Mouse (Mus musculus) left cerebral cortex, adult 2 months (tissue): ENCODE measurements at regions not wholly inside any gene's neighbourhood (a gene's known extent, or its start where the extent isn't known, plus 50 kb on each side); places are given as distances from the start of the nearest gene placed in this dataset.

Experiments
- DNase-seq, 2 experiments: peaks; one replicate each; pipeline ENCODE4 v3.0.0; 2021 to 2022; ENCODE audit warnings: low spot score in 2 of 2, mixed read lengths in 1 of 2; ENCODE audit errors: extremely low spot score in 1 of 2
- H3K27ac ChIP-seq: fragments of 200-600 bp; 2 replicates; pipeline ENCODE4 v1.8.1; 2022
- H3K4me3 ChIP-seq: fragments of 200-600 bp; 2 replicates; pipeline ENCODE4 v1.8.1; 2022
- CTCF ChIP-seq: fragments of 200-600 bp; IDR thresholded peaks from 2 replicates; pipeline ENCODE4 v1.8.1; 2022; ENCODE audit warnings: antibody characterized with exemption, mild to moderate bottlenecking, moderate library complexity
- intact Hi-C: fragments of 180-260 bp; cut with DNase I; formaldehyde crosslinking; loops from one replicate; pipeline ENCODE4 v1.15.1; 2025

DNA sequence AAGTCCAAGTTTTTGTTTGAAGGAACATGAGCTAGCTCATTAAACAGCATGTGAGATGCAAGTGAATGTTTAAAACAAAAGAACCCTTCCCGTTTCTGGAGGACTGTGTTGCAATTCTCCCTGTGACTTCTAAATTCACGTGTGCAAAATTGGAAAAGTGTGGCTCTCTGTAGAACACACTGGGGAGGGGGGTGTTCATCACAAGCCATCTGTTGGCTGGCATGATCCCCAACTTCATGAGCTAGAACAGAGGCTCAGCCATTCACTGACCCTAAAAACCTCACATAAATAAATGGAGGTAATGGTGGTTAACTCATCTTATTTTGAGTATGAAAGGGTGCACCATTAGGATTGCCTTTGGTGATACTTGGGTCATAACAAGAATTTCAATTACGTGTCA is 69.3 kb upstream of the Phyhipl start:
- DNase-seq, result no peak
- intact Hi-C loops, result no loop called here

DNA sequence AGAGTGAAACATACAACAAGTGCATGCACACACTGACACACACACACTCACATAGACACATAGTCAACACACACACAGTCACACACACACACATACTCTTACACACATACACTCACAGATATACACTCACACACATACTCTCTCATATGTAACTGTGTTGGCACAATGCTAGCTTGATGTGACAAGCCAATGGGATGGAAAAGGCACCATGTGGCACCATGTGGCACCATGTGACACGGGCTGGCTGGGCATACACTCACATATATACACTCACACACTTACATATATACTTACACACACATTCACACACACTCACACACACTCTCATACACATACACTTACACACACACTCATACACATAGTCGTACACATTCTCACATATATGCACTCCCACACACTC is 67.0 kb upstream of the Phyhipl start:
- no peak for TF ChIP-seq CTCF
- no peak for DNase-seq
- Histone ChIP-seq H3K4me3 (no peak overlapping the region), H3K27ac (no peak overlapping the region)
- intact Hi-C loops, result no loop called here

More for the DNA sequence above, 69.3 kb upstream of the Phyhipl start:
- Histone ChIP-seq H3K4me3 (no peak overlapping the region), H3K27ac (no peak overlapping the region; the same call in 1 of the 2 replicates)
- no peak for TF ChIP-seq CTCF

DNA sequence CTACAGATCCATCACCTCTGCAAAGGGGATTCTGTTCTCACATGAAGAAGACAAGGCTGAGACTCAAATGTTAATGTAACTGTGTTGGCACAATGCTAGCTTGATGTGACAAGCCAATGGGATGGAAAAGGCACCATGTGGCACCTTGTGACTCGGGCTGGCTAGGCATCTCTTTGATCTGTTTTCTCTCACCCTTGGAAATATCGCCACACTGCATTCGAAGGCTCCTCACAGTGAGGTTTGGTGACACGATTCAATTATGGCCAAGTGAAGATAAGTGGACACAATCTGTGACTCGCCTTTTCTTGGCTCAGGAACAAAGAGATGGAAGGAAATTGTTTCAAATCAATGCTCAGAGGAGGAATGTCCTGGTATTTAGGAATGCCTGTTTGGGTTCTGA is 66.6 kb upstream of the Phyhipl start:
- Histone ChIP-seq H3K27ac (no peak overlapping the region), H3K4me3 (no peak overlapping the region)
- DNase-seq, result no peak
- TF ChIP-seq CTCF, result no peak
- intact Hi-C loops, result no loop called here

- Histone ChIP-seq H3K4me3 (no peak overlapping the region), H3K27ac (no peak overlapping the region)
- intact Hi-C loops, result loop anchor here (1.0 to 5.0 kb wide), 4 partner anchors 31 to 118 kb away; no protein-coding TSS in a partner anchor
- TF ChIP-seq CTCF, result no peak
- DNase-seq, result no peak
Observed at GRCm38 (mm10) chr10:70717464-70717863, 61.7 kb upstream of the Phyhipl start.

GRCm38 (mm10) chr10:70717025-70717424 is 61.3 kb upstream of the Phyhipl start:
- intact Hi-C loops, result loop anchor here (1.0 to 5.0 kb wide), 4 partner anchors 31 to 118 kb away; no protein-coding TSS in a partner anchor

DNA sequence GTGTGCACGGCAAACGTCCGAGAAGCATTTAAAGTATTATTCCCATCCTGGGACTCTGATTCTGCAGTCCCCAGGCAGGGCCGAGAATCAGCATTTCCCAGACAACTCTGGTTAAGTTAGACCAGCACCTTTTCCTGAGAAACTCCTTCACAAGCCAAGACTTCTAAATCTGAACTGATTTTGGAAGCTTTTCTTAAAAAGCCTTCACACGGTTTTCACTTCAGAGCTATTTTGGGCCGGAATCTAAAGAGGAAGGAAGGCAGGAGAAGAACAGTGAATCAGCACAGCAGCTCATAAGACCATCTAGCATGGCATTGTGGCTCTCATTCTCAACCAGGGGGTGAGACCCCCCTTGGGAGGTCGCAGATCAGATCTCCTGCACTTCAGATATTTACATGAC is 57.5 kb upstream of the Phyhipl start:
- H3K27ac ChIP-seq, result peak overlapping the region; percentile 86
- TF ChIP-seq CTCF, result no peak
- intact Hi-C loops, result loop anchor here (5.0 kb wide), 1 partner anchor 89 kb away; no protein-coding TSS in a partner anchor
- H3K4me3 ChIP-seq, result no peak overlapping the region
- peak in 1 of 2 experiments; percentile 11 for DNase-seq

More at GRCm38 (mm10) chr10:70717025-70717424, 61.3 kb upstream of the Phyhipl start:
- no peak for TF ChIP-seq CTCF
- H3K27ac ChIP-seq, result peak overlapping the region; percentile 76
- peak; percentile 47 to 56 for DNase-seq
- H3K4me3 ChIP-seq, result no peak overlapping the region

GRCm38 (mm10) chr10:70708806-70709205 is 53.0 kb upstream of the Phyhipl start:
- intact Hi-C loops, result no loop called here
- TF ChIP-seq CTCF, result no peak
- no peak for DNase-seq

More at GRCm38 (mm10) chr10:70708806-70709205, 53.0 kb upstream of the Phyhipl start:
- H3K27ac ChIP-seq, result no peak overlapping the region
- H3K4me3 ChIP-seq, result no peak overlapping the region
